Mouse (Mus musculus) liver (tissue): ENCODE data around the gene Hes6.
A peak's percentile ranks its signal among the peaks of the same experiment; 100 is the strongest.

Experiments
- DNase-seq: peaks from one replicate; pipeline ENCODE4 v3.0.0-alpha.2; 2020; ENCODE audit warnings: mixed read lengths

The Hes6 gene

DNA sequence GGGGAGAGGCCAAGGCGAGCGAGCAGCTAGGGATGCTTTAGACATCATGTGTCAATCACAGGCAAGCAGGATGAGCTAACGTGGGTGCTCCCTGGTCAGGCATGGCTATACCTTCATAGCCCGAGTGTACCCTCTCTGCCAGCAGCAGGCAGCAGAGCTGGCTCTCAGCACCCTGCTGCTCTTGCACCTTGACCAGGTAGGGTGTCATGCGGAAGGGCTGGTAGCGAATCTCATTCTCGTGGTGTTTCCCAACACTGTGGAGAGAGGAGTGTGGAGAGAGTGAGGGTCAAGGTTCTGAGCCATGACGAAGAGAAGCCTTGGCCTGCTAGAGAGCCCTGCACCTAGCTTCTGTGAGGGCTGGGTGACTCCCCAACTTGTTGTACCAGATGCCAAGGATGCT is 25.9 kb upstream of the Hes6 start:
- DNase-seq: no peak

DNA sequence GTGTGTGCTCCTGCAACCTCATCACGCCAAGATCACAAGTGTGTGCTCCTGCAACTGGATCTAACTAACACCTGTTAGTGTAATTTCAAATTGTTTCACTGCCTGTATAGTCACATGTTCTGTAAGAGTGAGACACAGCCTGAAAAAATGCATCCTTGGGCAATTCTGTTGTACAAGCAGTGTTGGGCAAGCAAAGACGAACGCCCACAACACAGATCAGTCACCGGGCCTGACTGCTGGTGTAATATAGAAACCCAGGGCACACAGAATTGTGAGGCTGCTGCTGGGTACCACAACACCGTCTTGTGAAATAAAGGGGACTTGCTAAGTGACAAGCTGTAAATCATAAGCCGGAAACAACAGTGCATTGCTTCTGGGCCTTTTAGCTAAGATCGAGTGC is 23.7 kb upstream of the Hes6 start:
- DNase-seq: no peak

DNA sequence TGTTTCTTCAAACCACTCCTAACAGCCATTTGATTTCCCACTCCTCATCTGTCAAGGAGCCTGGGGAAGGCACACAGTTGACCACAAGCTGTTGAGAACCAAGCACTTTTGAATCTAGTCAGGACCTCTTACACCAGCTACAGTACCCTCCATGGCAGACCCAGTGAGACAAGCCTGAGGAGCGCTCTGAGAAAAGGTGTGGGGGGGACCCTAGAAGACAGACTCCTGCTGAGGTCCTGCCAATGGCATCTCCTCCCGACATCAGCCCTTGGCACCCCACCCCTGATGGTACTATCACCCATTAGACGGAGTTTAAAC is 23.2 kb upstream of the Hes6 start:
- DNase-seq: no peak

DNA sequence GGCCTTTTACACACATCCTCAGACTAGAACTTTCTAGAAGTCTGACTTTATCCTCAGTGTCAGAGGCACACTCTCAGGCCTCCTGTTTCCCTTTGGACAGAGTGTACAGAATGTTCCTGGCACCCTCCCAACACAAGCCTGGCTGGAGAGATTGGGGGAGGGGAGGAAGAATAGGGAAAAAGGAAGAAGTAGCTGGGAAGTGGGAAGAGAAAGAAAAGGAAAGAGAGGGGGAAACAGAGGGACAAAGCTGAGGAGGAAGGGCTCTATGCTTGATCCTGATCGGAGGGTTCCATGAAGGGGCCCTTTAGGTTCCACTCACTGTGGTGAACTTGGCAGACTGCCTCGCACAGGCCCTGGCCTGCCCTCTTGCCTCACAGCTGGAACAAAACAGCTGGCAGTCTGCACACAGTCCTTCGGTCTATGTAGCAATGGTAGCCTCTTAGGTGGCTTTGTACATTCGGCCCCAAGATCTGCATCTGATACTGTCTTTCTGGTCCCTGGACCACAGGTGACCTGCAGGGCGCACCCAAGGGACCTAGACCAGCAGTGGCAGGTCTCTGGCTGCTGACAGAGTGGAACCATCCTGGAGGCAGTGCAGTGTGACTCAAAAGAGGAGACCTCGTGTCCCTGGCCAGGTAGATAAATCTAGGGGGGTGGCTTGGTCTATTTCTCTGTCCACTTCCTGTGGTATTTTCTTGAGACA is 22.7 kb upstream of the Hes6 start:
- DNase-seq: no peak

DNA sequence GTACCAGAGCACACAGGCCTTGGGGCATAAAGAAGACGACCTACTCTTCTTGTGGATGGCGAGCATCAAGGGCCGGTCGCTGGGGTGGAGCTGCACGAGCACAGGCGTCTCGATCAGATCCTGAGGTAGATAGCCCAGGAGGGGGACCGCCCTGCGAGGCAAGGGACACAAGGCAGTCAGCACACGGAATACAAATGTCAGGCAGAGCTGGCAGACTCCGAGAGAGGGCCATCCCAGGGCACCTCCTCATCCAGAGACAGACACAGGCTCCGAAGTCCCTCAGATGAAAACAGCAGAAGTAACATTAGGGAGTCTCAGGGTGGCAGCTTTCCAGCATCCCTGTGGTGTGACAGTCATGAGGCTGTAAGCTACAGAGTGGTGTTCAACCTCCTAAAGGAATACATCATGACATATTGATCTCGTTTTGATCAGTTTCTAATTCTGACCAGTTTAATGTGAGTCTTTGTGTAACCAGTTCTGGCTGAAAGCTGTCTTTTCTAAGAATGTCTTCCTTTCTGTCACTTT is 21.8 kb upstream of the Hes6 start:
- no peak for DNase-seq

DNA sequence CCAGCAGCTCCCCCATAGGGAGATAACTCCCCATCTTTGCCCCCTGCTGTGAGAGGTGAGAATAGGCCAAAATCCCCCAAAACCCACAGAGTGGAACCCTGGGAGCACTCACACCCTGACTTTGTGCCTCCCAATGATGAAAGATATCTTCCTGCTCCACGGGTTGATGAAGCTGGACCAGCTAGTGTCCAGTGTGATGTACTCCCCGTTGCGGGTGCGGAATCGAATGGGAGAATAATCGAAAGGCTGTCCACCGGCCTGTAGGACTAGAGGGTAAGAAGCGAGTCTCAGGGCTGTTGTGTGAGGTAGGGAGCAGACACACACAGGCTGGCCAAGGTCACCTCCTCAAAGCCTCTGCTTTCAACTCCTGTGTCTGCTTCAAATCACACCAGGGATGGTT is 21.1 kb upstream of the Hes6 start:
- DNase-seq: no peak

DNA sequence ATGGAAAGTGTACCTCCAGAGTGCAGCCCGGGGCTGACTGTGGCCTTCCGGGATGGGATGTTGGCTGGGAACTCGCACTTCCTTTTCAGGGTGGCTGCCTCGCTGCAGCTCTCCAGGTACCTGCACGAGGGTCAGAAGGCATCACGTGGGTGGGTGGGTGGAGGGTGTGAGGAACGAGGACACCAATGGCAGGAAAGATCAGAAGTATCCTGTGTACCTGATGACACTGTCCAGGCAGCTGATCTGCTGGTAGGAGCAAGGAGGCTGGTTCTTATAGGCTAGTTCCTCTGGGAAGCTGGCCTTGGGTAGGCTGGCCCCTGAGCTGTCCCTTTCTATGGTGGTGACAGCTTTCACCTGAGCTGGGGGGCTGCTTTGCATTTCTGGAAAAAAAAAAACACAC is 16.9 kb upstream of the Hes6 start:
- no peak for DNase-seq

DNA sequence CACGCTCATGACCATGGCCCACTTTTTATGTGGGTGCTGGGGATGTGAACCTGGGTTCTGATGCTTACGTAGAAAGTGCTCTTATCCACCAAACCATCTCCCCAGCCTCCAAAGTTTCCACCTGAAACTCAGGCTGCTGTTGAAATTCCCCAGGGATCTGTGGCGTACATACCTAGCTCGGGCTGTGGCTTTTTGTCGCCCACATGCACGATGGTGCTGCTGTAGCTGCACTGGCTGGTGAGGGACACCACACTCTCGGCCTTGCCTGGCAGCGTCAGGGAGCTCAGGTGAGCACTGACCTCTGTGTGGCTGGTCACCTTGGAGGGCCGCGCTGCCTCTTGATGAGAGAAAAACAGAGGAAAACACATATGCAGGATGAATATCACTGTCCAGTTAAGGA is 15.4 kb upstream of the Hes6 start:
- DNase-seq: no peak

DNA sequence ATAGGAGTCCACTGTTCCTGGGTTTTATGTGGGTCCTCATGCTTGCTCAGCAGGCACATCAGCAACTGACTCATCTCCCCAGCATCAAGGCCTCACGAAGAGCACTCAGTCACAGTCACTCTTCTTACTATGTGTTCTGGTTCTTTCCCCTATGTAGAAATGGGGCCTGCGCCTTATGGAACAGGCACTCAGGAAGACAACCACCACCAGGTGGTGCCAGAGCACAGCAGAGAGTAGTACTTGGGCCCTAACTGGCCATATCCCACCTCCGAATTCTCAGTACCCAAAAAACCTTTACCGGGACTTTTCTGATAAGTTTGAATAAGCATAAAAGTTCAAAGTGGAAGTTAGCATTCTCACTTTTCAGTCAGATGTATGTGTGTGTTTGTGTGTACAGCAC is 14.8 kb upstream of the Hes6 start:
- DNase-seq: peak; percentile 80

DNA sequence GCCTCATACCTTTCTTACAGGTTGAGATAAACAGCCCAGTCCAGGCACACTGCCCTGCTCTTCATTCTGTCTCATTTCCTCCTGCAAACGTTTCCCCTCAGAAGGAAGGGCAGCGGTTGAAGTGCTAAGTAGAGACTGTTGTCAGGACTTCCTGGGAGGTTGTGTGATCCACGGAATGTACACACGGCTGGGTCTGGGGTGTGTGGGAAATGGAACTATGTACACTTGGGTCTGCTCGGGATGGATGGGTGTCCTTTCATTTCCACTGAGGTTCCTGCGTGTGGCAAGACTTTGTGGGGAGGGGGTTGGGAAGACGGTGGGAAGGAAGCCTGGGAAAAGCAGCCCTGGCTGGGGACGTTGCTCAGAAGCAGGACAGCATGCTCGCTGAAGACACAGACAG is 12.6 kb upstream of the Hes6 start:
- no peak for DNase-seq

DNA sequence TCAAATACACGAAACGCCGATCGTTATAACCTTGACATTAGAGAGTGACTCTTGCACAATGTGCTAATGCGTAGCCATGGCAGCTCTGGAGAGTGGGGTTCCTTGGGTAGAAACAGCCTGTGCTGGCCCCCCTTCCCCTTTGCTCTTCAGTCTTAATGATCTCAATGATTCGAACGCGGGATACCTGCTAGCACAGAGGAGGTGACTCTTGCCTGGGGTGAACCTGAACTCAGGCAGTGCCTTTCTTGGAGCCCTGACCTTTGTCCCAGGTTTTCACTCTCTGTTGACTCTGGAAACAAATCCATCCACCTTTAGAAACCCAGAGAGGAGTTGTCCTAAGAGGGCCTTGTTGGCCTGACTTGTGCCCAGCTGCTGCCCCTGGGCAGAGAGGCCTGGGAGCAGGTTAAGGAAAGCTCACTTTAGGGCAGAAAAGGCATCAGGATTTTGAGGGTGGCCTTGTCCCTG is 6.8 kb upstream of the Hes6 start:
- DNase-seq: no peak

DNA sequence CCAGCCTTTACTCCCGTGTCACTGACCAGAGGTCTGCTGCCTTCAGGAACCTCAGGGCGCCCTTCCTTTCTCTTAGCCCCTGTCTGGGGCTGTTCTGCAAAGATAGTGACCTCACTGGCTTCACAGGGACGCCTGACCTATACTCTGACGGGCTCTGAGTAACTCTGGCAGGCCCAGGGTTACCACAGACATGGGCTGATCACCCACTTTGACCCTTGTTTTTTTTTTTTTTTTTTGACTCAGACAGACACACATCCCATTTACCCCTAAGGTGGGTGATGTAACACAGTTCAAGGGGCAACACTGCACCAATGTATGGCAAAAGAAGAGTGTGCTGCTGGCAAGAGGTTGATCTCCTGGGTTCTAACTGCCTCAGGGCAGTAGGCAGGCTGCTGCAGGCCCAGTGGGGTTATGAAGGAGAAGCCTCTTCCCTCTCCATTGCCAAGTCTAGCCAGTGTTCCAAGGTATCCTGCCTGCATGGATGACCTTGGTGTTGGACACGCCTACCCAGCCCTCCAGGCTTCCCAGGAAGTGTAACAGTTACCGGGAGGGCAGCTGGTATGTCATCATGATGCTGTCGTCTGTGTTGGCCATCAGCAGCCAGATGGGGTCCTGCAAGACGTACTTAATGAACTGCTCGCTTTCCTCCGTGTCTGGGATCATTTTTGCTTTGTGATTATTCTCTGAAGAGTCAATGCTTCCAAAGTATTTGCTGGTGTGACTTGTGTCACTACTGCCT is 6.2 kb upstream of the Hes6 start:
- DNase-seq: no peak

DNA sequence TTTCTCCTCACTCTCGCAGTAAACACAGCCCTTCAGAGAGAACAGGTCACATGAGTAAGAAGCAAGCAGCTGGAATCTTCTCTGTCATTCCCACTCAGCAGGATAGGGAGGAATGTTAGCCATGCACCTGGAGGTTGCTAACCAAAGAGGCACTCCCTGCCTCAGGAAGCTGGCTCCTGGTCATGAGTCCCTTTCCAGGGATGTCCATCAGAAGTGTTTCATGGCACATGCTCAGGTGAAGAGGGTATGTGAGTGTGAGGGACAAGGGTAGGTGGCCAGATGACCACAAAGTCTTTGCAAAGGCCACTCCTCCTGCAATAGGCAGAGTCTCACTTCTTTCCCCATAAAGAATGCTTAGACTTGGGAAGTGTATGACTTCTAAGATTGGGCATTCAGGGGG is 4.2 kb upstream of the Hes6 start:
- DNase-seq: no peak

DNA sequence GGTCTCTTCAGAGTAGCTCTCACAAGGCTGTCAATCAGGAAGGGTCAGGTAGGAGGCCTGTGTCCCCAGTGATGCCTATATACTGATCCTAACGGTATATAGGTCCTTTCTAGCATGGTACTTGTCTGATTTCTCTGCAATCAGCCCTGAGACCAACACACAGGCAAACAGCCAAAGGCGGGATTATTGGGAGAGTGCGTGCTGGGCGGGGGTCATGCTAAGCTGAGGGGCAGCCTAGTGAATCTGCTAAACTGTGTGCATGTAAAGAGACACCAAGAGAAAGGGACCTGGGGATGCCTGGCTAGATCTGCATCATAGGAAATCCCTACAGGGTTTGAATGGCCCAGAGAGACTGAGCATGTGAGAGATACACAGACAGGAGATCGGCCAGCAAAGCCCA is 1.5 kb upstream of the Hes6 start:
- no peak for DNase-seq

DNA sequence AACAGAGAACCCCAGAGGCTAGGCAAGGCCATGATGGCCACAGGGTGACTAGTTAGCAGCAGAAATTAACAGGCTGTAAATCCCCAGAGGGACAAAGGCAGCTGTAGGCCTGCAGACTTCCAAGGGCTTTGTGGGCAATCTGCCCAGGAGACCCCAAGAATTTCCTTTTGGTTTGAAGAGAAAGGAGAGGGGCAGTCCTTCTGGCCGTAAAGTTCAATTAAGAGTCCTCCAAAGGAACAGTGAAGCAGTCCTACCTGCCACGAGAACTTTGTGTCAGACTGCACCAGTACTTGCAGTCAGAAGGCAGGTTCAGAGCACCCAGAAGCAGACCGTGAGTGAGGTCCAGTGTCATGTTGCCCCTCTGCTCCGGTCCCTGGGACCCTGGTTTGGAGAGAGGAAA is 1.1 kb upstream of the Hes6 start:
- no peak for DNase-seq

DNA sequence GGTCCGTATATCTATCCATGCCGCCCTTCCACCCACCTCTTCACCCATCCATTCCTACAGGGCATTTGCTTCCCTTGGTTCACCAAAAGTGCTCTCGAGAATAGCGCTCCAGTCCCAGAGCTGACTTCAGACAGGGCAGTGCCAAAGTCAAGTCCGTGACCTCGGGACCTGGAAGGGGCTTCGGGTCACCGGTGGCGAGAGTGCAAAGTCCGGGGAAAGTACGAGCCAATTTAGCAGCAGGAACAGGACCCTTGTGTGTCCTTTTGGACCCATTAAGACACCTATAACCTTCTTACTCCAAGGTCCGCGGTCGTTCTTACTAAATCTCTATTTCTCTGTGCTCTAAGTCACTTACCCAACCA is 321 bp downstream of the Hes6 start:
- DNase-seq: no peak

DNA sequence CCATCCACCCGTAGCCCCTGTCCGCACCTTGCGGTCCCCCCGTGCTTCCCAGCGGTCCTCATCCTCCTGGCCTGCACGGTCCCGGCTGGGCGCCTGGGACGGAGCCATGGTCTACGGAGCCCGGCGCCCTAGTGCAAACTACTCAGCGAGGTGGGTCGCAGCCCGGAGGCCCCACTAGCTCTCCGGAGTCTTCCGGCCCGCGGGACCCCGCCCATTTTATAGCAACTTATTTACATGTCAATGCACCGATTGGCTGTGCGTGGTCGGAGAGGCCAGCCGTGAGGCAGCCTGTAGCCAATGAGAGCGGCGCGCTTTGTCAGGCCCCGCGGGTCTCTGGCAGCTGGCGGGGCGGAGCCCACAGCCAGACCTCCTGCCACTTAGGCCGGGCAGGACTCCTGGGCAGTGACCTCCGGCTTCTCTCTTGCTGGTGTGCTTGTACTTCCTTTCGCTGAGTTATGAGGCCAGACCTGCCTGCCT is 770 bp downstream of the Hes6 start:
- DNase-seq: peak; percentile 95

DNA sequence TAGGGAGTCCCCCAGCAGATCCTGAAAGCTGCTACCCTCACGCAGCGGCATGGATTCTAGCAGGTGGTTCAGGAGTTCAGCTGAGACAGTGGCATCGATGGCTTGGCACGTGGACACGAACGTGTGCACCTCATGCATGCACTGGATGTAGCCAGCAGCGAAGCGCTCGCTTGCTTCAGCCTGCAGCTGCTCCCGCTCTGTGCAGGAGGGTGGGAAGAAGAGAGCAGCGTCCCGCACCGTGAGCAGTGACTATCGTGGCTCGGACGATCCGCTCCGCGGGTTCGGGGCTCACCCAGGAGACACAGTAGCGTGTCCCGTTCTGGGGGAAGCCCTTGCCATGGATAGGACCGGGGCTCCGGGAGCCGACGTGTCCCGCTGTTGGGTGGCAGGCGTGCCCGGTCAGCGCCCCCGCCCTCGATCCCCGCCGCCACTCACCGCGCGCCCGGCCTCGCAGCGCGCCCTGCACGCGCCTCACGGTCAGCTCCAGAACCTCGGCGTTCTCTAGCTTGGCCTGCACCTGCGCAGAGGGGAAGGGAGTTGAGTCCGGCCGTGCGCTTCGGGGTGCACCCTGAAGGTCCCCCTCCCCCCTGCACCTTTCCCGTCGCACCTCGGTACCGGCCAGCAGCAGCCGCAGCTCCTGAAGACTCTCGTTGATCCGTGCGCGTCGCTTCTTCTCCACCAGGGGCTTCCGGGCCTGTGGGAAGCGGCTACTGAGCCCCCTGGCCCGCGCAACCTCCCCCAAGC is 1.4 kb downstream of the Hes6 start:
- peak; percentile 35 for DNase-seq

DNA sequence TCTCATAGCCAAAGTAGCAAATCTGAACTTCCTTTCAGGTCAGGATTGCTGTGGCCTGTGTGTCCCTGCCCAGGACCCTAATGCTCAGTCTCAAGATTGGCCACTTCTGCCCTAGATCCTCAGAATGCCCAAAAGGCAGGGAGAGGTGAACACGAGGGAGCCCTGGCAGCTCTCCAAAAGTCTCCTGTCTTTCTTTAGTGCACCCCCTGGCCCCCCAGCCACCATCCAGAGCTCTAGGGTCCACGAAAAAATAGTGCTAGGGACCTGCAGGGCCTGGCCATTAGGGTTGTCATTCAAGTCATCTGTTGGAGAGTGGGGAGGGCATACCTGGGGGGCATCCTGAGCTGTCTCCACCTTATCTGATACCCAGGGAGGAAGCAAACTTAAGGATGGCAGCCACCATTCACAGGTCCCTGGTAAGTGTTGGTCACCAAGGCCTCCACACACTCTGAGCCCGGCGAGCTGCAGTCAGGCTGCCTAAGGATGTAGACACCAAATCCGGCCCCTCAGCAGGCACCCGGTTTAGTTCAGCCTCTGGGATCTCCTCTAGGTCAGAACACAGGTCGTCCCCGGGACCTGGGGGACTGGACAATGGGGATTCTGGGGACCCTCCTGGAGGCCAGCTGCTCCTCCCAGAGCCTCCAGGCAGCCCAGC is 2.1 kb downstream of the Hes6 start:
- DNase-seq: no peak

DNA sequence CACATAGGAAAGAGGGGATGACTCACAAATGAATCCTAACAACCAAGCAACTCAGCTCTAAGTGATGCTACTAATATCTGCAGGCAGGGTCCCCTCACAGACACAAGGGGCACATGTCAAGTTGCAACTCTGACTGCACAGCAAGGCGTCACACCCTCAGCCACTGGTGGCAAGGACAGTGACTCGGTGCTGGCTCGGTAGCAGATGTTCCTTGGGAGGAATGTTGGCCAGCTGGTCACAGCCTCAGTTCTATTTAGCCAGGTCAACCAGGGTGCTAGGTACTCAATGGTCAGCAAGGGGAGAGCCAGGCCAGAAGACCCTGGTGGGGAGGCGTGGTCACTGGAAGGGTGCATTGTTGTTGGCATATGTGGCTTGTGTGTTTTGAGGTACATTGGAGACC is 6.0 kb downstream of the Hes6 start:
- no peak for DNase-seq

DNA sequence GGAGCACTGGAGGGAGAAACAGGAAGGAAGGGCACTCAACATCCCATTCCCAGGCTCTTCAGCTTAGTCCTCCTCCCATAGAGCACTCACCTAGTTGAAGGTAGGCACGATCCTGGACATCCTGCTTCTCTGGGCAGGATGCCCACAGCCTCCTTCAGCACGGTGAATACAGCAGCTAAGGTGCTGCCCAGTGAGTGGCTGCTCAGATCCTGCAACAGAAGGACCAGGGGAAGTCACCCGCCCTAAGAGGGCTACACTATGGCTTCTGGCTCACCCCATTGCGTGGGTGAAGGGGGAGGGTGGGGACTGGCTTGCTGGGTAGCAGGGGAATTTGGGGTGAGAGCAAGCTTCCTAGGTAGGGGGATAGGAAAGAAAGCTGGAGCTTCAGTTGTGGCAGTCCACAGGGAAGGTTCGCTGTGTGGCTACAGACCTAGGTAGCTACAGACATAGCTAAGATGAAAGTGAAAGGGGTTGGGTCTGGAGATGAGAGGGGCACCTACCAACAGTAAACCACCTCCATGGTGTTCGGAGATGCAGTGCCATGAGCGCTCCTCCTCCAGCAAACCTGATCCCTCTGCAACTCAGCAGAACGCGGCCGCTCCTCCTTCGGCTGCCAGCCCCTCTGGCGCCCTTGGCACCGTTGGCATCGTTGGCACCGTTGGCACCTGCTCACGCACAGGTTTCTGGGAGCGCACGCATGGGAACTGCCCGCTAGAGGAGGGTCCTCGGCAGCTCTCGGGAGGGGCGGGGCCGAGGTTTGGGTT is 8.2 kb downstream of the Hes6 start:
- no peak for DNase-seq

DNA sequence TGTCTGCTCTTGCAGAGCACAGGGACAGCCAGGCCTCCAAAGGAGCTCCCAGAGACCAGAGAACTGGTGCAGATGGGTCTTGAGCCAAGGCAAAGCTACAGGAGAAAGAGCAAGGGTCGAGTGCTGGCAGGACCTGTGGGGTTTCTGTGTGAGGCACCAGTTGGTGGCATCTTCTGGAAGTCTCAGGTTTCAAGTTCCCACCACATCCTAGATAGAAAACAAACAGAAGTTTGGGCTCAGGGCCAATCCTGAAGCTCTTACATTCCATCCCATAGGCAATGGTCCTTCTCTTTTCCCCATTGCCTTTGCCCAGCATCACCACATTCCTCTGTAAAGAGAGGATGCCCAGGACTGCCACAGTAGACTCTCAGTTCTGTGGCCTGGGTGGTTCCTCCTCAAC is 8.9 kb downstream of the Hes6 start:
- no peak for DNase-seq
